Mouse (Mus musculus): ENCODE results near the gene Atg16l1.
"Not testable (repeated sequence)": the region's sequence is repeated elsewhere in the genome, so short reads cannot be mapped to it uniquely, and the experiment has no call there.

Atg16l1 gene

DNA sequence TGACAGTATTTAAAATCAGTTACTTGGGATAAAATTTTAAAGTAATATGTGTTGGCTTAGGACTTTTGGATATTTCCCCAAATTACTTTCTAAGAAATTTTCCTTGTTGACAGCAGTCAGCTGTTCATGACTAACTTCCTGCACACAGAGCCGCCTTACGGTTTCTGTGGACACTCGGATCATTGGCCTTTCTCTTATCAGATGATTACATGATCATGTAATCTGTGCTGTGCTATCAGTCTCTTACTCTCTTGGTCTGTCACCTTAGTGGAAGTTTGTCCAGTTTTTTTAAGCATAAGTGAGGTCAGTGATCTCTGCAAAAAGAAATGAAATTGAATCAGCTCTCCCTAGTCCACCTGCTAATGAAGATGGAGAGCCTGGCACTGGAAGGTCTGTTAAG, 16.1 kb downstream of the Atg16l1 start:
- DNase-seq (ENCODE audit: extremely low spot score, low spot score), result no peak

DNA sequence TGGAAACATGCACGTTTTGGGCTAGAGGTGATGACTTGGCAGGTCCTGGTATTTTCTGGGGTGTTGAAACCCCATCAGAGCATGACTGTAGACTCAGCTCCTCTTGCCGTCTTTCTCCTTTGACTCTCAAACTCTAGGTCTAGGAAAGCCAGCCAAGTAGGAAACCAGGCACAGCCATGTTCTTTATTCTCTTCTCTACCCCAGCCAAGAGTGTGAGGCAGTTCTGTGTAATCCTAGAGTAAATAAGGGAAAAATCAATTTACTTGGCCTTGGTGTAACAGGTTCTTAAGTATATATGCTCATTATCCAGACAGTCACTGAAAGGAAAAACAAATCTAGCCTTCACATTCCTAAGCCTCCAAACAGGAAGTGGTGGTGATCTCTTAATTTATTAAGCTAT, 17.7 kb downstream of the Atg16l1 start:
- no peak for DNase-seq (ENCODE audit: extremely low spot score, low spot score)

DNA sequence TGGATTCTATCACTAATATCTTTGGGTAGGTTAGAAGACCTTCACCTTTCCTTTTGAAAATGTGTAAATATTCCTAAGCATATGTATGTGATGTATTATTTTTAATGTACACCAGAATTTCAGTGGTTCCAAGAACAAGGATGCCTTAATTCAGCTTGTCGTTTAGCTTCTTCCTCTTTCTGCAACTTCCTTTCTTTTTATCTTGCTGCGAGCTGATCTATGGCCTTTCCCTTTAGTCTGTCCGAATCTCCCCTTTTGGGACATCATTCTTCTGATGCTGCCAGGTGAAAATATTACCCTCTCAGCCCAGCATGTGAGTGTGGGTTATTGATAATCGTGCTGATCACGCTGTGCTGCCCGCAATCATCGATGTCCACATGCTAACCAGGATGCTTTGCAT, 19.2 kb downstream of the Atg16l1 start:
- no peak for DNase-seq (ENCODE audit: extremely low spot score, low spot score)

DNA sequence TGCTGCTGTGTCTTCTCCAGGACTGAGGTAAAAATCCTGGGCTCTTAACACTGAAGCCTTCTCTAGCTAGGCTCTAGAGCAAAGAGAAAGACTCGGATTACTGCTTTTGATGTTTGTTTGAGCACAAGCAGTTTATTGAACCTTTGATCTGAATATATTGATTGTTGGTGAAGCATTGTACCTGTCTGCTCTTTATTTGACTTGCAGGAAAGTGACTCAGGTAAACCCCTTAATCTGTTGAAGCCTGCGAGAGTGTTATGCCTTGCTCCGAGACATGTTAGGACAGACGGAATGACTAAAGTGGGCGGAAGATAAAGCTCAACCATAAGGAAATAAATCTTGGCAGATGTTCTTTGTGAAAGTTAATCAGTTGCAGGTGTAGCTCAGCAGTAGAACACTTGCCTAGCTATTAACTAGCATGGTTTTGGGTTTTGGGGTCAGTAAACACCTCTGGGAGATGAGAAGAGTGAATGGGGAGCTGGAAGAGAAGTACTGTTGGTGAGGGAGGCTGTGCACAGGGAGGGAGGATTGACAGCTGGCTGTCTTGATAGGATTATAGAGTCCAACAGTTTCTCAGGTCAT, 23.6 kb downstream of the Atg16l1 start:
- DNase-seq (ENCODE audit: extremely low spot score, low spot score), result no peak

DNA sequence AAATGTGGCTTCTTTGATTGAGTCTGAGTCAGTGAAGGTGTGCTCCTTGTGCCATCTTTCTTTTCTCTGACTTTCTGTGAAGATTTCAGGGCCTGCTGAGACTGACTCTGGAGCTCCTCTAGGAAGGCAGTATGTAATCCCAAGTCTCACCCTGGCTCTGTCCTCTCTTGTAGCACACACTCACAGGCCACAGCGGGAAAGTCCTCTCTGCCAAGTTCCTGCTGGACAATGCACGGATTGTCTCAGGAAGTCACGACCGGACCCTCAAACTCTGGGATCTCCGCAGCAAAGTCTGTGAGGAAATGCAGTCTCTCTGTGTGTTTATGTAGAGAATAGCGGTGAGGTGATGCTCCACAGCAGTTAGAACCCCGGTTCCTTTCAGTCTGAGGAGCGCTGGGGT, 30.0 kb downstream of the Atg16l1 start:
- no peak for DNase-seq (ENCODE audit: extremely low spot score, low spot score)

DNA sequence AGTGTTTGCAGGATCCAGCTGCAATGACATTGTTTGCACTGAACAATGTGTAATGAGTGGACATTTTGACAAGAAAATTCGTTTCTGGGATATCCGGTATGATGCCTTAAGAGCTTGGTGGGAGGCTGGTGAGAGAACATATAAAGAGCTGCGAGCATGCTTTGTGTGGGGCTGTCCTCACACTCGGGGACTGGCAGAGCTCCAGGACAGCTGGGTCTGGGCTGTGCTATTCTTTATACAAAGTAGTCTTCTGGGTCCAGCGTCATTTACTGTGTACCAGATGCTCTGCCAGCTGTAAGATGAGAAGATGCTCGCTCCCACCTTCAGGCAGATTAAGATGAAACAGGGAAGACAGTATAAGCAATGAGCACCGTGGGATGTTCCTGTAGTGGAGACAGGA, 30.6 kb downstream of the Atg16l1 start:
- no peak for DNase-seq (ENCODE audit: extremely low spot score, low spot score)

DNA sequence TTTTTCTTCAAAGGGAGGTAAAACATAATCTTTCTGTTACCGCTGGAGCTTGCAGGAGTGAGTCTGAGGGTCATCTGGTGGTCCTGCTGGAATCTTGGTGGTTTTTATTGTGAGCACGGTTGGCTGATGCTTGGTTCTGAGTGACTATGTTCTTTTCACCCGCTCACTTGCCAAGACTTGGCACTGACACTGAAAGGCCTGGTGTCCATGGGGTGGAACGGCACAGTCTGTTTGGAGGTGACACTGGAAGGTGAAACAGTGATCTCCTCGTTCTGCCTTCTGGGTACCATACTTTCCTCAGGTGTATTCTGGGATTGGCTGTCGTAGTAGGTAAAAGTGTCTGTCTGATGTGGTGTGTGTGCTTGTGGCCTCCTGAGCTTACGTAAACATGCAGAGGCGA, 34.0 kb downstream of the Atg16l1 start:
- DNase-seq (ENCODE audit: extremely low spot score, low spot score), result no peak

DNA sequence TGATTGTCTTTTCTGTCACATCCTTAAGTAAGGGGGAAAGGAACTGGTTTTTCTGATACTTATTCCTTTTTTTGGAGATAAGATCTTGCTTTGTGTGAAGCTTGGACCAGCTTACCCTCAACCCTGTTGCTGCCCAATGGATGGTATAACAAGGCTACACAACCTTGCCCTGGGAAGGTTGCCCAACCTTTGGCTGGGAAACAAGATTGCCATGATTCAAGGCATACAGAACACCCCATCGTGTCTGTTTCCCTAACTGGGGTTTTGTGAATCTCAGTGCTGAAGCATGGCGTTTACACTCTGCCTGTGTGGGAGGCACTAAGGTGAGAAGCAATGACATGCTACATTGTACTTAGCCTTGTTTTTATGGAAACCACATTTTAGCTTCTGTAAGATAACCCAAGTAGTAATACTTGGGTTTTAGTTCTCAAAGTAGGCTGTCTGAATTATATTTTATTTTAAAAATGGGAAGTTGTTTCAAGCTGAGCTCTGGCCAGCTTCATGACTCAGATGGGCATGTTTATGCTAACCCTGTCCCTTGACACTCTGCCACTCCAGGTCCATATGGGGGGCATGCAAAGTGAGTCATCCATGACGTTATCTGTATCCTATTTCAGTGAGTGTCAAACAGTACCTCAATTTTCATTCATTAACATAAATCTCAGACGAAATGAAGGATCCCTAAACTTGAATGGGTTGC, 36.9 kb downstream of the Atg16l1 start:
- DNase-seq (ENCODE audit: extremely low spot score, low spot score), result no peak

DNA sequence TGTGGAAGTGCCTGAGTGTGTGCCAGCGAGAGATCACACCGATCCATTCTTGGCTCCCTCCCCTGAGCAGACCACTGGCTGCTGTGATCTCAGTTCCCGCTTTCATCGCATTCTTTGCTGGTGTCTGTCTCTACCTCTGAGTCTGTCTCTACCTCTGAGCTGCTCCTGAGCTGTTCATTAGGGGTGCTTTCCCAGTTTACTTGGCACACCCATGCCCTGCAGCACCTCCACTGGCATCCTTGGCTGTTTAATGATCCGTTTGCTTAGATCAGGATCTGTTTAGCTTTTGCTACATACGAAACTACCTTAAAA, 37.4 kb downstream of the Atg16l1 start:
- no peak for DNase-seq (ENCODE audit: extremely low spot score, low spot score)

DNA sequence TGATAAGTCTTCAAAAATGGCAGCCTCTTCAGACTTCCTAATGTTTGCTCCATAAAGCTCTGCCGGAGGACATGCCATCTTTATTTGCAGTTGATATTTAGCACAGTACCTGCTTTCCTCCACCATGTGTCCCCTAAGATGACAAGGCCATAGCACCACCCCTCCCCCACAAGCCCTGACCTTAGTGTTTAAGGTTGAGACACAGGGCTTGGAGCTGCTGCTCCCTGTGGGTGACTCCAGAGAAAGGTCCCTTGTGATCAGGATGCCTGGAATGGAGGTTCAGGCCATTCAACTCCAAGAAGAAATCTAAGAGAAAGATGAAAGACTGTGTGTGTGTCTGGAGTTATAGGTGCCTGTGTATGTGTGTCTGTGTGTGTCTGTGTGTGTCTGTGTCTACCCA, 42.0 kb downstream of the Atg16l1 start:
- DNase-seq (ENCODE audit: extremely low spot score, low spot score), result no peak

DNA sequence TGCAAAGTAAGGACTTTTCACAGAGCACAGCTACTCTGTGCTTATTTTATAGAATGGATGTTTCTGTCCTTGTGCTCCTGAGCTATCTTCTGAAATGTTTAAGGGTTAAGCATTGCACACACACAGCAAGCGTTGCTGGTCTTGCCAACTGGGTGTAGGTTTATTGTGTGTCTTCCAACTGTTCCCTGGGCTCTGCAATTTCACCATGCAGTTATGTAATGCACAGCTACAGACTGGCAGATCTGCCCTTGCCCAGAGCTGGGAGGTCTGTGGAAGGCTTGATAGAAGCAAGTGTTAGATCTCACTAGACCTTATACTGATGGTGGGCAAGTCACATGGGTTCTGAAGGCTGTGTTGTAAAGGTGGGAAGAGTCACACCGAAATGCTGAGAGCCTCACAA, 42.6 kb downstream of the Atg16l1 start:
- no peak for DNase-seq (ENCODE audit: extremely low spot score, low spot score)

DNA sequence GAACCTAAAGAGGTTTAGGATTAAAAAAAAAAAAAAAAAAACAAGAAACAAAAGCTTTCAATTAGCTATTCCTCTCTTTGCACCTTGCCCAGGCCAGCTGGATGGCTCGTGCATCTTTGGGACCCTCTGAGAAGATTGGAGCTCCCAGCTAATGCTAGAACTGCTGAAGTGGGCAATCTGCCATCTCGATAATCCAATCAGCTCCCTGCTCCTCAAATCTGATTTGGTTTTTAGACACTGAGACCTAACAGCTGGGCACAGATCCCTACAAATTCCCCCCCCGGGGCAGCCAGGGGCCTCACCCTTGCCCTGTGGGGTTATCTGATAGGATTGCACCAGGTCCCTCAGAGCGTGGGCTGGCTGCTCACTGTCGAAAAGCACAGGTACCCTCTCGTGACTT, 47.9 kb downstream of the Atg16l1 start, which contains the start of gene Sag:
Gene Sag, plus strand, starts transcription at position 105 of the 400 bp plus-strand sequence.
- no peak for DNase-seq (ENCODE audit: extremely low spot score, low spot score)

DNA sequence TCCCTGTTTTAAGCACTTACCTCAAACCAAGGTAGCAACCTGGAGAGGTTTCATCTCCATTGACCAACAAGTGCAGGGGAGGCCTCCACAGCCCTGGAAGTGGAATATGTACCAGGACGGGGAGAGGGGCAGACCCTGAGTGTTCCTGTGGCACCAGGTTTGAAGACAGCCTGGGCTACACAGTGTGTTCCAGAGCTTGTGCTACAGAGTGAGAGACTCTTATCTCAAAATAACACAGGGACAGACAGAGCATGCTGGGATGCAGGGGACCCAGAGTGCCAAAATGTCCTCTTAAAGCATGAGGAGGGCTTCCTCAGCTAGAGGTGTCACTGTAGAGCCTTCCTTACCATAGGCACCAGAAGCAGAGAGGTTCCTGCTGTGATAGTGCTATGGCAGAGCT, 52.1 kb downstream of the Atg16l1 start:
- DNase-seq (ENCODE audit: extremely low spot score, low spot score), result no peak

DNA sequence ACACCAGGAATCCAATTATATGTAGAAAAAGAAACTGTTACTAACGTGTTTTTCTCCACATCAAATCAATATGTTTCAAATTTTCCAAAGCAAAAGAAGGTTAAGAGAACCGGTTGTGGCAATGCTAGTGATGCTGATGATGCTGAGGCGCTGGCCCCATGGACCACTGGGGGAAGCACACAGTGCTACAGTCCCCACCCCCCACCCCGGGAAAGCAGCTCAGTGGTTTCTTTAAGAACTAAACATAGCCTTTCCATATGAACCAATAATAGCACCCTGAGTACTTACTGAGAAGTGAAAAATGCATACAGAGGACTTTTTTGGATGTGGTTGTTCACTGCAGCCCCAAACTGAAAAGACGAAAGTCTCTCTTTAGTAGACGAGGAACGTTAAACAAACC, 55.7 kb downstream of the Atg16l1 start:
- no peak for DNase-seq (ENCODE audit: extremely low spot score, low spot score)

DNA sequence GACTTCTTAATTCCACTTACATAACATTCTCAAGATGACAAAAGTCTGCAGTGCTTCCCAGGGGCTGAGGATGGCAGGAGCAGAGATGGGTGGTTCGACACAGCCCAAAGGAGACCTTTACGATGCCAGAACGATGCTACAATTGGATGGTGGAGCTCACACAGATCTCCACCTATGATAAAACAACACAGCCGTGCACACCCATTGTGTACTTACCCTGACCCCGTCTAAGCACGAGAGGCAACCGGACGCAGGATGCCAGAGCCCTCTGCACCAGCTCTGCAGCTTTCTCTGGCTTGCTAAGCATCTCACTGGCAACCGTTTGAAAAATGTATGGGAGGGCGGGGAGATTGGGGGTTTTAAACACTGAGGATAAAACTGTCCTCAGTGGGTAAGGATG, 56.4 kb downstream of the Atg16l1 start:
- no peak for DNase-seq (ENCODE audit: extremely low spot score, low spot score)

DNA sequence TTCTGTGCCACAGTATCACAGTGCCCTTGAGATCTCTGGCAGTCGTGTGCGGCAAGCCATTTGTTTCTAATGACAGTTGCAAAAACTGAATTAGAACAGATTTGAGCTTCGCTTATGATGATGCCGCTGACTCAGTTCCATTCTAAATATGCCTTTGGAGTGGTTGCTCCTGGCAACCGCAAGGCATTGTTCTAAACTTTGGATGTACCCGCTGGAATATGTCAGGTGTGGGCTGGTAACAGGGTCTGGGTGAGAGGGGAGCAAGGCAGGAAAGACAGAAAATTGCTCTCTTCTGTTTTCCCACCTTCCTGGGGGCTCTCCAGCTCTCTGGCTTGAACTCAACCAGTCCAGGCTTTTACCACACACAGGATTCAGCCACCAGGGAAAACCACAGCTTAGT, 57.5 kb downstream of the Atg16l1 start:
- DNase-seq (ENCODE audit: extremely low spot score, low spot score), result no peak

DNA sequence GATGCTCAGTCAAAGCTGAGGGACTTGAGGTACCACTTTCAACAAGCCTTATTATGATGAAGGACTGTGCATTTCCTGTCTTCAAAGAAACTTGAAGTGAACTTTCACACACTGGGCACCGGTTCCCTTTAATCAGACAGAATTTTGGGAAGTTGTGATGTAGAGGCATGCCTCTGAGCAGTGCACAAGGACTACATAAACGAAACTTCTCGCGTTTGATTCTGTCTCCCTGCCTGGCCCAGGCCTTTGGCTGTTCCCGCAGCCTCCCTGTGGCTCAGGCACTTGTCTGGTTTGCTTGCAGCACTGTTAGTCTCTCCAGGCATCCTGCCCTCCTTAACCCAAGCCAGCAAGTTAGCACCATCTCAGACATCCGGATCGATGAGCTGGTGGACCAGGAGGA, 58.0 kb downstream of the Atg16l1 start:
- DNase-seq (ENCODE audit: extremely low spot score, low spot score), result no peak

DNA sequence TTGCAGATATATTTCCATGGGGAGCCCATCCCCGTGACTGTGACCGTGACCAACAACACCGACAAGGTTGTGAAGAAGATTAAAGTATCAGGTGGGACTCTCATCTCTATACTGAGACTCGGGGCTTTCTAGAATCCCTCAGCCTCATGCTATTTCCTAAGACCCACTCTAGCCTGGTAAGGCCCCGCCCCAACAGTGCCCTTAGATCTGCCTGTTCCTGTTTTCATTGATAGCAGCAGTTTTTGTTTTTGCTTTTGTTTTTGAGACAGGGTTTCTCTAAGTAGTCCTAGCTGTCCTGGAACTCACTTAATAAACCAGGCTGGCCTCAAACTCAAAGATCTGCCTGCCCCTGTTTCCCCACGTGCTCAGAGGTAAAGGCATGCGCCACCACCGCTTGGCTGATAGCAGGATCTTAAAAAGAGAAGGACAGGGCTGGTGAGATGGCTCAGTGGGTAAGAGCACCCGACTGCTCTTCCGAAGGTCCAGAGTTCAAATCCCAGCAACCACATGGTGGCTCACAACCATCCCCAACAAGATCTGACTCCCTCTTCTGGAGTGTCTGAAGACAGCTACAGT, 68.8 kb downstream of the Atg16l1 start:
- DNase-seq (ENCODE audit: extremely low spot score, low spot score), result no peak

DNA sequence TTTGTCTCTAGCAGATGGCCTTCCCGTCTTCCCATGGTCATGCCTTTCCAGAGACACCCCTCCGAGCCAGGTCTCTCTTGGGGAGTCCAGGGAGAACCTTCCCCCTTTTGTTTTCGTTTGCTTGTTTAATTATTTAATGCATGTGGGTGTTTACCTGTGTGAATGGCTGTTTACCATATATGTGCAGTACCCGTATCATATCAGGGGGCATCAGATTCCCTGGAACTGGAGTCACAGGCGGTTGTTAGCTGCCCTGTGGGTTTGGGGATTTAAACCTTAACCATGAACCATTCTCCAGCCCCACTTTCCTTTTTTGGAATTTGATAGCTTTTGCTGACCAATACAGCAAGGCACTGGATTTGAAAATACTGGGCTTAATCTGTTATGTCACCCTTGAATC, 69.6 kb downstream of the Atg16l1 start:
- no peak for DNase-seq (ENCODE audit: extremely low spot score, low spot score)

DNA sequence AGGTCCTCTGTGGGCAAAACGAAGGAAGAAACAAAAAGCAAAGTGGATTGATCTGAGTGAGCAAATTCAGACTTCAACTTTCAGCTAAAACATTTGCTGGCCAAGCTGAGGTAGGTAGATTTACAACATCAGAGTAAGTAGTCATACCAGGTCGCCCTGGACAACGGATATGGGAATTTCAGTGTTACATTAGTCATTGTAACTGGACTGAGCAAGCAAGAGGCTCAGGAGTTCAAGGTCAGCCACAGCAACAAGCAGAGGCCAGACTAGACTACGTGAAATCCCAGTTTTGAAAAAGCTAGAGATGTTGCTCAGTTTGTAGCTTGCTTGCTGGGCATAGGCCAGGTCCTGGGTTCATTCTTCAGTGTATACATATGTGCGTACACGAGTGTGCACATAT, 70.3 kb downstream of the Atg16l1 start:
- no peak for DNase-seq (ENCODE audit: extremely low spot score, low spot score)

DNA sequence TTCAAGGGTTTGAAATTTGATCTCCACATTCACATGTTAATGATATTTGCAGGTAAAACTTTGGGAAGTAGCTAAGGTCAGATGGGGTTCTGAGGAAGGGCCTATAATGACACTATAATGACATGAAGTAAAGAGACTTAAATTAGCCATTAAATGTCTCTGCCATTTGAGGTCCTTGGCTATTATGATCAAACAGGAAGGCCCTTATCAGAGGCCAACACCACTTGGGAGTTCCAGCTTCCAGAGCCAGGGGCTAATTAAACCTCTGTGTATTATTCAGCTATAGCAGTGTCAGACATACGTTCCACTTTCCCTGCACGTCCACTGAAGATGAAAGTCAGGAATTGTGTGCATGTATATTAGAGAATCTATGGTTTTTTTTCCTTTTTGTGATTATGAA, 70.8 kb downstream of the Atg16l1 start:
- DNase-seq (ENCODE audit: extremely low spot score, low spot score), result no peak

DNA sequence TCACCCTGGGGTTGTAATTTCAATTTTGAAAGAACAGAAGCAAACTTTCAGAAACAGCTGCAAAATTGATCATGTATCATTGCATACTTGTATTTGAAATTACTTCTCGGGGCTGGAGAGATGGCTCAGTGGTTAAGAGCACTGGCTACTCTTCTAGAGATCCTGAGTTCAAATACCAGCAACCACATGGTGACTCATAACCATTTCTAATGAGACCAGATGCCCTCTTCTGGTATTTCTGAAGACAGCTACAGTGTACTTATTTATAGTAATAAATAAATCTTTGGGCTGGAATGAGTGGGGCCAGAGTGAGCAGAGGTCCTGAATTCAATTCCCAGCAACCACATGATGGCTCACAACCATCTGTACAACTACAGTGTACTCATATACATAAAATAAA, 71.8 kb downstream of the Atg16l1 start:
- DNase-seq (ENCODE audit: extremely low spot score, low spot score), result not testable (repeated sequence)

DNA sequence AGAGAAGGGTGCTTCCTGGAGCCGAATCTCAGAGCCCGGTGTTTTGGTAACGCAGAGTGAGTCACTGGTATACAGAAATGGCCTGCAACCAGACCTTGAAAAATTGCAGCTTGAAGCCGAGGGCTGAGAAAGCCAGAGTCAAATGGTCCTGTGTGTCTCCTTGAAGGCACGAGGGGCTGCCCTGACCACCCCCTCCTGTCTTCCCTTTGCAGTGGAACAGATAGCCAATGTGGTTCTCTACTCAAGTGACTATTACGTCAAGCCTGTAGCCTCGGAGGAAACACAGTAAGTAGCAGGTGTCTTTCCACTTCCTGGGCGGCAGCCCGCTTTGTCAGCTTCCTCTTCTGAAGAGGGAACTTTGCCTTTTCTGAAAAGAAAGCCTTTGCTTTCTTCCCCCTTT, 72.5 kb downstream of the Atg16l1 start:
- no peak for DNase-seq (ENCODE audit: extremely low spot score, low spot score)

All from neural tube, embryonic 10.5 days (tissue).